Mouse (Mus musculus): ENCODE results near the gene Rnf223.

GRCm38 (mm10) chr4:156091236-156091635 lies 39.1 kb upstream of the Rnf223 start:
- no peak for TF ChIP-seq CTCF (conservative IDR thresholded peaks at IDR 0.05; ENCODE audit: insufficient read depth, insufficient read length, low read depth, low read length)
- TF ChIP-seq POLR2A (IDR thresholded peaks at IDR 0.05; ENCODE audit: low read depth, low read length): no peak
